Mouse (Mus musculus): ENCODE measurements around the gene Cpt1a. TPM values are rescaled to one million over a fixed set of nuclear protein-coding genes. Genes with fewer than 3 reads are reported as not detected.
A peak's percentile ranks its signal among the peaks of the same experiment; 100 is the strongest.

The Cpt1a gene
- polyA plus RNA-seq, 1 experiment from 2014 or later: 9.5 TPM

DNA sequence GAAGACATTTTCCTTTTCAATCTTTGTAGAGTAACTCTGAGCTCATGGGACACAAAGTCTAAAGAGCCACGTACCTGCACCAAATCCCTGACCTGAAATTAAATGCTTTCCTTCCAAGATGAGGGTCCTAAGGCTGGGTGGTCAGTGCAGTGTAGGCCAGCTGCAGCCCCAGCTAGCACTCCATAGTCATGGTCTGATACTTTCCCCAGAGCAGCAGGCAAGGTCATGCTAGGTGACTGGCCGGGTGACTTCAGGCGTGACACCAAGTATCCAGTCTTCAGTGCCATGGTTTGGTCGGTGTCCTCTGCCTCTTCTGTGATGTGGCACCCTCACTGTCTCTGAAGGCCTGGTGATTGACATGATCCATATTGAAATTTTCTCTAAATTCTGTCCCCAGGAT is 77.9 kb downstream of the Cpt1a start:
- no peaks in the 10 kb centered on the region for H3K4me1 ChIP-seq (ENCODE audit: control insufficient read depth, low read depth, low read length)
- H3K36me3 ChIP-seq (ENCODE audit: control insufficient read depth, insufficient read depth): no peaks in the 10 kb centered on the region
- no peak overlapping the region for H3K4me3 ChIP-seq (ENCODE audit: low read depth, low read length)
- H3K9me3 ChIP-seq (replicated peaks; ENCODE audit: control insufficient read depth, low read length): no peaks in the 10 kb centered on the region
- H3K4me2 ChIP-seq (ENCODE audit: low read depth, low read length): no peak overlapping the region
- WGBS (ENCODE audit: insufficient replicate concordance): 68% methylated on average over 4 of the region's 4 CpGs
- no peak overlapping the region for H3K27ac ChIP-seq (ENCODE audit: low read length)
- H3K27me3 ChIP-seq (ENCODE audit: control insufficient read depth, insufficient read depth, low read depth, low read length): no peaks in the 10 kb centered on the region
- H3K9ac ChIP-seq (ENCODE audit: low read depth, low read length): no peak overlapping the region
- ATAC-seq (ENCODE audit: low read depth): no peak

DNA sequence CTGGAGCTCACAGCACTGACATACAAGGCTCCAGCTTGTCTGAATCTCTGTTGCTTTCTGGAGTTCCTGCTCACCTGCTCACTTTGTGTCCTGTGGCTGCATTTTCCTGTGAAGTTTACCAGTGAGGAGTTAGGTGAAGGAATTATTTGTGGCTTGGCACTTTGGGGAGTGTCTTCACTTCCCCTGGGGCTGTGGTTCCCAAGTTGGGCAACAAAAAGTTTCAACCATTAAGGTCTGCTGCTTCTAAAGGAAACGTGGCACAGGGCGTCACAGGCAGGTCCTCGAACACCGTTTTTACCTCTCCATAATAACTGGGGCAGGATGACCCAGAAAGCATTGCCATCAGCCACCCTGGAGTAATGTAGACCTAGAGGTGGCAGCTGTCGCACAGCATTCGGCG is 79.4 kb downstream of the Cpt1a start:
- Histone ChIP-seq H3K4me1 (ENCODE audit: control insufficient read depth, low read depth, low read length) (no peaks in the 10 kb centered on the region), H3K36me3 (ENCODE audit: control insufficient read depth, insufficient read depth) (no peaks in the 10 kb centered on the region), H3K9me3 (replicated peaks; ENCODE audit: control insufficient read depth, low read length) (no peaks in the 10 kb centered on the region), H3K4me3 (ENCODE audit: low read depth, low read length) (no peak overlapping the region), H3K27me3 (ENCODE audit: control insufficient read depth, insufficient read depth, low read depth, low read length) (no peaks in the 10 kb centered on the region), H3K9ac (ENCODE audit: low read depth, low read length) (no peak overlapping the region; the same call in 1 of the 2 replicates), H3K4me2 (ENCODE audit: low read depth, low read length) (no peak overlapping the region), H3K27ac (ENCODE audit: low read length) (no peak overlapping the region)
- WGBS (ENCODE audit: insufficient replicate concordance): 66% methylated on average over 7 of the region's 7 CpGs
- ATAC-seq (ENCODE audit: low read depth): no peak

DNA sequence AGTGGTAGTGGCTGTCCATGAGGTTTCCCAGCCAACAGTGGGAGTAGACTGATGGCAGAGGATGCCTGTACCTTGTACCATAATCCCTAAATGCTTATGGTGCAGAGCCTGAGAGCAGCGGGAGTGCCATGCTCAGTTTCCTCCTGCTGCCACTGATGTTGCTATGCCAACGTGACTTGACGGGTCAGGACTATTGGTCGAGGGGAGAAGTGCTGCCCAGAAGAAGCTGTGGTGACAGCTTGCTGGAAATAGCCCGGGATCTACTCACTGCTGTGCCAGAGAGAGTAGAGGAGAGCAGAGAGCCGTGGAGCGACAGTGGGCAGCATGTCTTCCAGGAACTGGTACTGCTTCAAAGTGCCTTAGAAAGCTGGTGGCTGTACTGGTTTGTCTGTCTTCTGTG is 79.8 kb downstream of the Cpt1a start:
- Histone ChIP-seq H3K4me1 (ENCODE audit: control insufficient read depth, low read depth, low read length) (no peaks in the 10 kb centered on the region), H3K9me3 (replicated peaks; ENCODE audit: control insufficient read depth, low read length) (no peaks in the 10 kb centered on the region), H3K9ac (ENCODE audit: low read depth, low read length) (no peak overlapping the region), H3K27me3 (ENCODE audit: control insufficient read depth, insufficient read depth, low read depth, low read length) (no peaks in the 10 kb centered on the region), H3K4me3 (ENCODE audit: low read depth, low read length) (no peak overlapping the region), H3K36me3 (ENCODE audit: control insufficient read depth, insufficient read depth) (no peaks in the 10 kb centered on the region), H3K4me2 (ENCODE audit: low read depth, low read length) (no peak overlapping the region), H3K27ac (ENCODE audit: low read length) (no peak overlapping the region)
- 40% methylated on average over 7 of the region's 7 CpGs for WGBS (ENCODE audit: insufficient replicate concordance)
- no peak for ATAC-seq (ENCODE audit: low read depth)

DNA sequence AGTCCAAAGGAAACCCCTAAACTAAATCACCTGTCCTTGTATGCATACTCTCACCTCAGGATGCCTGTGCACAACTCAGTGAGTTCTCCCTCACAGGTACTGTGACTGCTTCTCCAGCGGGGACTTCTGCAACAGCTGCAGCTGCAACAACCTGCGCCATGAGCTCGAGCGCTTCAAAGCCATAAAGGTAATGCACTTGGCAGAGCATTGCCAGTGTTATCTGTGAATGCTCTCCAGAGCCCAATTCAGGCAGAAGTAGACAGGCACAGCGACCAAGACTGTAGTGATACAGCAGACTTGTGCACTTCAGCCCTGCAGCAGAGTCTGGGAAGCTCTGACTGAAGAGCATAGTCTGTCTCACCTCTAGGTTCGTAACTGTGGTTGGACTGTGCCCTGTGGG is 80.3 kb downstream of the Cpt1a start:
- Histone ChIP-seq H3K4me3 (ENCODE audit: low read depth, low read length) (no peak overlapping the region), H3K9me3 (replicated peaks; ENCODE audit: control insufficient read depth, low read length) (no peaks in the 10 kb centered on the region), H3K36me3 (ENCODE audit: control insufficient read depth, insufficient read depth) (no peaks in the 10 kb centered on the region), H3K9ac (ENCODE audit: low read depth, low read length) (no peak overlapping the region), H3K27ac (ENCODE audit: low read length) (no peak overlapping the region), H3K4me2 (ENCODE audit: low read depth, low read length) (no peak overlapping the region), H3K4me1 (ENCODE audit: control insufficient read depth, low read depth, low read length) (no peaks in the 10 kb centered on the region), H3K27me3 (ENCODE audit: control insufficient read depth, insufficient read depth, low read depth, low read length) (no peaks in the 10 kb centered on the region)
- WGBS (ENCODE audit: insufficient replicate concordance): 70% methylated on average over 6 of the region's 6 CpGs
- no peak for ATAC-seq (ENCODE audit: low read depth)

DNA sequence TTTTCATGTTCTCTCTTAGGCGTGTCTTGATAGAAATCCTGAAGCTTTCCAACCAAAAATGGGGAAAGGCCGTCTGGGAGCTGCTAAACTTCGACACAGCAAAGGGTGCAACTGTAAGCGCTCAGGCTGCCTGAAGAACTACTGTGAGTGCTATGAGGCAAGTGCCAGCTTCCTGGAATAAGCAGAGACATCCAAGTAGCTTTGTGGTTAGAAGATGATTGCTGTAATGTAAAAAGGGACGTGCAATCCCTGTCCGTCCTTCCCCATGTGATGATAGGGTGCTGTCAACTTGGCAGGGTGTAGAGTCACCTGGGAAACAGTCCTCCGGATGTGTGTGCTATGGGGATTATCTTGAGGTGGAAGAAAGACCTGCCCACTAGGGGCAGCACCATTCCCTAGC is 81.9 kb downstream of the Cpt1a start:
- no peak overlapping the region for H3K9ac ChIP-seq (ENCODE audit: low read depth, low read length)
- no peak overlapping the region for H3K4me3 ChIP-seq (ENCODE audit: low read depth, low read length)
- 53% methylated on average over 7 of the region's 7 CpGs for WGBS (ENCODE audit: insufficient replicate concordance)
- H3K4me1 ChIP-seq (ENCODE audit: control insufficient read depth, low read depth, low read length): no peaks in the 10 kb centered on the region
- no peaks in the 10 kb centered on the region for H3K36me3 ChIP-seq (ENCODE audit: control insufficient read depth, insufficient read depth)
- H3K27me3 ChIP-seq (ENCODE audit: control insufficient read depth, insufficient read depth, low read depth, low read length): no peaks in the 10 kb centered on the region
- H3K27ac ChIP-seq (ENCODE audit: low read length): no peak overlapping the region
- ATAC-seq (ENCODE audit: low read depth): no peak
- no peak overlapping the region for H3K4me2 ChIP-seq (ENCODE audit: low read depth, low read length)
- no peaks in the 10 kb centered on the region for H3K9me3 ChIP-seq (replicated peaks; ENCODE audit: control insufficient read depth, low read length)

DNA sequence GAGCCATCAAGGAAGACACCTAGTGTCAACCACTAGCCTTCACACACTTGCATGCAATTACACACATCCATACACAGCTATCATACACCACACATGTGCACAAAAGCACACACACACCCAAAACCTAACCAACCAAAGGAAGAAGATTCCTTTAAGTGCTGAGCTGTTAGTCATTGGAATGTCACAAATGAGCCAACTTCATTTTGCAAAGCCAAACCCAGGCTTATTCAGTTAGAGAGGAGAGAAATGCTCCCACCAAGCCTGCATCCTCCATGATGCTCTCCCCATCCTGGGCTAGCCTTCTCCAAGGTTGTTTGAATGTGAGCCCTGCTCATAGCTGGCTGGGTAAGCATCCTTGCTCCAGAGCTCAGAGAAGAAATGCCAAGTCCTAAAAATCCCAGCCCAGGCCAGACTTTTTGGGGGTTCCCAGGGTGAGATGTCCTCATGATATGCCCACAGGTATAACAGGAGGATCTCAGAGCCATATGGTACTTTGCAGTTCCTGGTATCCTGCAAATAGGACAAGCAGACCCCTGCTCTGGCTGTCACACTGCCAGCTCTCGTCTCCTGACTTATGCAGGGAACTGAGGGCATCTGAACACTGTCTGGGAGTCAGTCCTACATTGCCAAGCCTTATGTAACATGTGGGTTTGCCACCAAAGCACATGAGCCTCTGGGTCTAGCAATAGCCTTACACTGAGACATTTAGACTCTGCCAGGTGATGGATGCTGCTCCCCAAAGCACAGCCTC is 83.6 kb downstream of the Cpt1a start:
- 42% methylated on average over 1 of the region's 1 CpGs for WGBS (ENCODE audit: insufficient replicate concordance)
- Histone ChIP-seq H3K27ac (ENCODE audit: low read length) (no peak overlapping the region), H3K4me3 (ENCODE audit: low read depth, low read length) (no peak overlapping the region), H3K27me3 (ENCODE audit: control insufficient read depth, insufficient read depth, low read depth, low read length) (no peaks in the 10 kb centered on the region), H3K9me3 (replicated peaks; ENCODE audit: control insufficient read depth, low read length) (no peaks in the 10 kb centered on the region), H3K36me3 (ENCODE audit: control insufficient read depth, insufficient read depth) (no peaks in the 10 kb centered on the region), H3K4me2 (ENCODE audit: low read depth, low read length) (no peak overlapping the region), H3K9ac (ENCODE audit: low read depth, low read length) (no peak overlapping the region), H3K4me1 (ENCODE audit: control insufficient read depth, low read depth, low read length) (no peaks in the 10 kb centered on the region)
- no peak for ATAC-seq (ENCODE audit: low read depth)

DNA sequence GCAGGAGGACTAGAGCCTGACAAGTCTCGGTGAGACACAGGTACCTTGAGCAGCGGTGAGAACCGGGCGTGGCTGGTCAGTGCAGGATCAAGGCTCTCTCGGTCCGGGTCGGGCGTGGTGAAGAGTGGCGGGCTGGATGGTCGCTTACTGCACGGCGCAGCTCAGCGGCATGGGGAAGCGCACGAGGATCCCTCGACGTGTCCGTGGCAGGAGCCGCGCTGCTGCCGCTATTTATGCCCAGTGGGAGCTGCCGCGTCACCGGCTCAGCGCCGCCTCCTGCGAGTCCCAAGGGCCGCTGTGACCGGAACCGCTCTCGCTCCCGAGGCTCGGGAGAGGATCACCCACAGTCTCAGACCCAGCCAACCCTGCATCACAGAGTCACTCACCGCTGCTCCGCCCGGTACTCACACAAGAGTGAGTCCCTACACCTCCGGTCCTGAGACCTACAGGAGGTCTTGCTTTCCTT is 92.2 kb downstream of the Cpt1a start, which contains the start of gene Gal:
Gal (minus strand) TSS at position 277 of the 466 bp plus-strand sequence.
- Histone ChIP-seq H3K9ac (ENCODE audit: low read depth, low read length) (no peak within 1 kb of the TSS), H3K9me3 (replicated peaks; ENCODE audit: control insufficient read depth, low read length) (no peaks in the 10 kb centered on the region; the same call in 1 of the 2 replicates), H3K4me2 (ENCODE audit: low read depth, low read length) (peak within 1 kb of the TSS; percentile 38), H3K27ac (ENCODE audit: low read length) (no peak within 1 kb of the TSS), H3K4me3 (ENCODE audit: low read depth, low read length) (peak within 1 kb of the TSS; percentile 18), H3K27me3 (ENCODE audit: control insufficient read depth, insufficient read depth, low read depth, low read length) (peaks cover 28% of the 10 kb centered on the region), H3K4me1 (ENCODE audit: control insufficient read depth, low read depth, low read length) (no peaks in the 10 kb centered on the region; the same call in 1 of the 2 replicates), H3K36me3 (ENCODE audit: control insufficient read depth, insufficient read depth) (no peaks in the 10 kb centered on the region)
- WGBS (ENCODE audit: insufficient replicate concordance): 1% methylated on average over 37 of the region's 37 CpGs
- no peak for ATAC-seq (ENCODE audit: low read depth)

DNA sequence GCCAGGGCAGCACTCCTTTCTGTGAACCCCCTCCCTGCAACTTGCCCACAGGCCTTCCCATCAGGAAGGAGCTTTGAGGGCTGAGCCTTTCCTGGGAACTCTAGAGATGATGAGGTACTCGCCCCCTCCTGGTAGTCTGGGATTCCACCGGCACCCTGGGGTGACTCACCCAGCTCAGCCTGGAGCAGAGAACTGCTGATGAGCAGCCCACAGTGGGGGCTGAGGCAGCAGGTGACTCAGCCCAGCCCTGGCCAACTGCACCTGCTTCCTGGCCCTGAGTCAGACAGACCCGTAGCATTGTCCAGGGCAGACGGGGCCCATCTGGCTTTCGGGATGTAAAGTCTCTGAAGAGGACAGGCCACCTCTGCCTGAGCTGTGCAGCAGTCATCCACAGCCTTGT is 97.1 kb downstream of the Cpt1a start:
- no peak overlapping the region for H3K4me3 ChIP-seq (ENCODE audit: low read depth, low read length)
- H3K4me1 ChIP-seq (ENCODE audit: control insufficient read depth, low read depth, low read length): no peaks in the 10 kb centered on the region; the same call in 1 of the 2 replicates
- no peak overlapping the region for H3K4me2 ChIP-seq (ENCODE audit: low read depth, low read length)
- peaks cover 12% of the 10 kb centered on the region for H3K27me3 ChIP-seq (ENCODE audit: control insufficient read depth, insufficient read depth, low read depth, low read length)
- no peak for ATAC-seq (ENCODE audit: low read depth)
- no peaks in the 10 kb centered on the region for H3K36me3 ChIP-seq (ENCODE audit: control insufficient read depth, insufficient read depth)
- 53% methylated on average over 5 of the region's 5 CpGs for WGBS (ENCODE audit: insufficient replicate concordance)
- H3K27ac ChIP-seq (ENCODE audit: low read length): no peak overlapping the region
- H3K9me3 ChIP-seq (replicated peaks; ENCODE audit: control insufficient read depth, low read length): no peaks in the 10 kb centered on the region; the same call in 1 of the 2 replicates
- H3K9ac ChIP-seq (ENCODE audit: low read depth, low read length): no peak overlapping the region

DNA sequence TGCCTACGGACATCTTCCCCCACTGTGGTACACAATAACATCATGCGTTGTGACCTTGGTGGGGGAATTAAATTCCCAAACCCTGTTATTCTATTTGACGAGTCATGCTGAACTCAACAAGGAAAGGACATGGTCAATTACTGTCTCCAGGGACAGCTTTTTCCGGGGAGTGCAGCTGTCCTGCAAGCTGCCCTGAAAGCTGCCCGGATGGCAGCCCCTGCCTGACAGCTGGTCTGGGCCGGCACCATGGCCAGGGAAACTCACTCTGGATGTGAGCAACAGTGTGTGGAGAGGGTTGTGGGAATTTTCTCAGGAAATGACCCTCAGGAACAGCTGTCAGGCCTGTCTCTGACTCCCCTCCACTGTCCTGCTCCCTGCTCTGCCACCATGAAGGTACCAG is 100.4 kb downstream of the Cpt1a start:
- H3K27me3 ChIP-seq (ENCODE audit: control insufficient read depth, insufficient read depth, low read depth, low read length): no peaks in the 10 kb centered on the region
- ATAC-seq (ENCODE audit: low read depth): no peak
- H3K4me3 ChIP-seq (ENCODE audit: low read depth, low read length): no peak overlapping the region
- WGBS (ENCODE audit: insufficient replicate concordance): 72% methylated on average over 6 of the region's 6 CpGs
- no peaks in the 10 kb centered on the region; the same call in 1 of the 2 replicates for H3K4me1 ChIP-seq (ENCODE audit: control insufficient read depth, low read depth, low read length)
- H3K9me3 ChIP-seq (replicated peaks; ENCODE audit: control insufficient read depth, low read length): no peaks in the 10 kb centered on the region; the same call in 1 of the 2 replicates
- H3K9ac ChIP-seq (ENCODE audit: low read depth, low read length): no peak overlapping the region
- no peak overlapping the region for H3K4me2 ChIP-seq (ENCODE audit: low read depth, low read length)
- no peaks in the 10 kb centered on the region for H3K36me3 ChIP-seq (ENCODE audit: control insufficient read depth, insufficient read depth)
- H3K27ac ChIP-seq (ENCODE audit: low read length): no peak overlapping the region; the same call in 1 of the 2 replicates

Data from liver, embryonic 16.5 days (tissue).